22 mouse cellular contexts compared by ENCODE assay signal in genomic region chr9:119238796-119239195, GRCm38 (mm10). TPM values are rescaled to one million over a fixed set of nuclear protein-coding genes. Genes with fewer than 3 reads are reported as not detected.
"Had no signal": no experiment of that assay in that cellular context is flagged by ENCODE, and none has a peak within 500 bp of the region (broad histone marks: within the 10 kb centered on the region; RNA-seq: fewer than 3 reads in every experiment).

No protein-coding gene starts in this region.

- H3K27me3 ChIP-seq: intestine, embryonic 15.5 days; liver, embryonic 12.5 days; liver, embryonic 15.5 days; lung, embryonic 15.5 days; megakaryocyte, embryonic 14.5 days; midbrain, embryonic 13.5 days; neural tube, embryonic 13.5 days; stomach, embryonic 15.5 days had no signal

- H3K4me1 ChIP-seq: intestine, embryonic 15.5 days; liver, embryonic 12.5 days; liver, embryonic 15.5 days; lung, embryonic 15.5 days; megakaryocyte, embryonic 14.5 days; midbrain, embryonic 10.5 days; midbrain, embryonic 13.5 days; stomach, embryonic 15.5 days had no signal

- H3K9ac ChIP-seq: intestine, embryonic 15.5 days; liver, embryonic 12.5 days; liver, embryonic 15.5 days; lung, embryonic 15.5 days; midbrain, embryonic 13.5 days; neural tube, embryonic 13.5 days; stomach, embryonic 15.5 days had no signal

- H3K36me3 ChIP-seq: intestine, embryonic 15.5 days had no signal

- H3K4me3 ChIP-seq: intestine, embryonic 15.5 days; left cerebral cortex, adult 2 months; liver, embryonic 12.5 days; liver, embryonic 15.5 days; lung, embryonic 15.5 days; megakaryocyte, embryonic 14.5 days; midbrain, embryonic 10.5 days; midbrain, embryonic 13.5 days; myocyte; neural tube, embryonic 13.5 days; stomach, embryonic 15.5 days had no signal

- H3K9me3 ChIP-seq: intestine, embryonic 15.5 days; liver, embryonic 12.5 days; liver, embryonic 15.5 days; lung, embryonic 15.5 days; megakaryocyte, embryonic 14.5 days; midbrain, embryonic 10.5 days; midbrain, embryonic 13.5 days; neural tube, embryonic 13.5 days; stomach, embryonic 15.5 days had no signal

- H3K4me2 ChIP-seq: intestine, embryonic 15.5 days; liver, embryonic 12.5 days; liver, embryonic 15.5 days; lung, embryonic 15.5 days; midbrain, embryonic 13.5 days; neural tube, embryonic 13.5 days; stomach, embryonic 15.5 days had no signal

- DNase-seq: layer of hippocampus, postnatal 36 days; lung, adult 18-20 months; lung, postnatal 10 days; lung, postnatal 36 days; retina, postnatal 1 day; right cerebral cortex, postnatal 25 days; spleen, adult 18-20 months; thymus, postnatal 25 days had no signal

- ATAC-seq: intestine, embryonic 15.5 days; liver, embryonic 12.5 days; midbrain, embryonic 13.5 days; midbrain, embryonic 16.5 days had no signal

- H3K27ac ChIP-seq: intestine, embryonic 15.5 days; left cerebral cortex, adult 2 months; liver, embryonic 12.5 days; liver, embryonic 15.5 days; lung, embryonic 15.5 days; midbrain, embryonic 10.5 days; midbrain, embryonic 13.5 days; neural tube, embryonic 13.5 days; stomach, embryonic 15.5 days had no signal

RNA-seq across cellular contexts. Expression of gene Slc22a13, which starts 29.9 kb away (rescaled TPM):
- polyA plus RNA-seq: intestine, embryonic 15.5 days; limb, embryonic 11.5 days; liver, embryonic 12.5 days; liver, embryonic 15.5 days; lung, embryonic 15.5 days; midbrain, embryonic 10.5 days; midbrain, embryonic 13.5 days; midbrain, embryonic 16.5 days; myocyte; neural tube, embryonic 13.5 days; stomach, embryonic 15.5 days; thymus, postnatal 0 days had no signal
